Mouse (Mus musculus) brown adipose tissue, adult 24 weeks (tissue): ENCODE data around the gene Nrde2. TPM values are rescaled to one million over a fixed set of nuclear protein-coding genes. Genes with fewer than 3 reads are reported as not detected.

ENCODE experiments used
- H3K27ac ChIP-seq: fragments of 200-500 bp; replicated peaks from 2 replicates; pipeline ENCODE4 v1.5.1; 2012; ENCODE audit warnings: low read depth, mild to moderate bottlenecking, low read length
- H3K4me1 ChIP-seq: fragments of 200-500 bp; 2 replicates; pipeline ENCODE4 v1.6.1; 2012; ENCODE audit warnings: low read length, mixed read lengths; ENCODE audit not compliant: control insufficient read depth, insufficient read depth, insufficient read length
- H3K4me3 ChIP-seq: fragments of 200-500 bp; 2 replicates; pipeline ENCODE4 v1.5.1; 2012; ENCODE audit warnings: low read depth, mild to moderate bottlenecking, low read length, moderate library complexity; ENCODE audit not compliant: insufficient read depth
- polyA plus RNA-seq: library from polyadenylated mRNA; stranded (reverse); fragments of >200 nt; gene quantifications from 2 replicates; pipeline ENCODE4 v1.2.4, GENCODE M21; 2012; ENCODE audit not compliant: missing spikeins, insufficient read depth, insufficient read length

The Nrde2 gene
- 3.0 and 3.7 TPM in 2 replicates for polyA plus RNA-seq

DNA sequence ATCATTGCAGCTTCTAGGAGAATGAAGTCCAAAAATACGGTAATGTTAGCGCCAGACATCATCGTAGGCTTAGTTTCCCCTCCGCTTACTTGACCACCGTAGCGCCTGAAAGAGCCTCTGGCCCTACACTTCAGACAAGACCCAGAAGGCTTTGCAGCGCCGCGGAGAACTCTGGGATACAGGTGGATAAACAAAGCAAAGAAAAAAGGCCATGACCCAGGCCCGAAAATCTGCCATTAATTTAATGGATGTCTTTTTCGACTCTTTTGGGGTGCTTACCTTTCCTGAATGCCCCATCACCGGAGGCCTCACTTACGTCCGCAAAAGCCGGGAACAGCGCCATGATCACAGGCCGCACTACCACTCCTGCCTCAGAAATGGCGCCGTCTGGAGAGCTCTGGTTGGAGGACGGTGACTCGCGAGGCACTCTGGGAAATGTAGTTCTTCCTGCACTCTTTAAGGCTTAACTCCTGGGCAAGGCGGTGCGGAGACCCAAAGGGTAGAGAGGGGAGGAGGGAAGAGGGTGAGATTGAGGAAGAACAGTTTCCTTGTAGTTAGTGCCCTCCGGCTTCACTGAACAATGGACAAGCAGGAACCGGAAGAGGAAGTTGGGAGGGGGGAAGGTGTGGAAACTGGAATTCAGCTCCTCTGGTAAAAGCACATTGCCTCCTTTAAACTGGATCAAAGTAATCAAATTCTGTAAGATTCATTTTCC is at the start of gene Nrde2:
Nrde2 (minus strand) TSS at position 393 of the 715 bp plus-strand sequence.
- H3K27ac ChIP-seq: peak within 1 kb of the TSS; percentile 86

DNA sequence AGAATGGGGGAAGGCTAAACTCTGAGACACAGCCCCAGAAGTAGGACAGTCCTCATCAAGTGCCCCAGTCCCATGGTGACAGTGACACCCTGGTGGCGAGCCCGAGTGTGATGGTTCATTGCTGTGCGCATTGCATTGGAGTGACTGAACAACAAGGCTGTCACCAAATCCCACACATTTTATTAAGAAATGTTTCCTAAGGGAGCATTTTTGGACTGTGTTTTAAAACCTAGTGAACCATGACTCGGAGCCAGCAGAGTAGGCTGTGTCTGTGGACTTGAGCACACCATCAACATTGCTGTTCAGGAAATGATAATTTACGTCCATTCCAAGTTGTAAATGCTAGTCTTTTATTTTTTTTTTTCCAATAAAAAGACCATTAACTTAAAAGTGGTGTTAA is 47.5 kb upstream of the Nrde2 start:
- H3K4me1 ChIP-seq: peaks cover 12% of the 10 kb centered on the region
- H3K4me3 ChIP-seq: no peak overlapping the region
- H3K27ac ChIP-seq: no peak overlapping the region

More for the DNA sequence above, at the start of gene Nrde2:
- peak within 1 kb of the TSS; percentile 83 for H3K4me3 ChIP-seq
- H3K4me1 ChIP-seq: peaks cover 3% of the 10 kb centered on the region

DNA sequence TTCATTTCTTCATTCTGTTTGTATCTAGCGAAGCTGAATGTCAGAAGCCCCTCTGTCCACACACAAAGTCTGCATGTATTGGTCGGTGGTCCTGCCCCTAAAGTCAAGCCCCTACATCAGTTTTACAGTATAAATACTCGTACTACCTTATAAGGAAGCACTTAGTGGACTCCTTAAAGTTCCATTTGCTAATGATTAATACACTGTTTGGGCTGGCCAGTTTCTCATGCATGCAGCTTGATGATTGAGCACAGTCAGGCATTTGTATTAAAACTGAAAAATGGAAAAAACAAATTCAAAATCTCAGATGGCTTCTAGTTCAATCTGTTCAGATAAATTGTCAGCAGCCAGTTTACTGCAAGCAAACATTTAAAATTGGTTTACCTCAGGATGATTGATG is 47.1 kb upstream of the Nrde2 start:
- no peak overlapping the region for H3K27ac ChIP-seq
- no peak overlapping the region for H3K4me3 ChIP-seq
- peaks cover 11% of the 10 kb centered on the region for H3K4me1 ChIP-seq

DNA sequence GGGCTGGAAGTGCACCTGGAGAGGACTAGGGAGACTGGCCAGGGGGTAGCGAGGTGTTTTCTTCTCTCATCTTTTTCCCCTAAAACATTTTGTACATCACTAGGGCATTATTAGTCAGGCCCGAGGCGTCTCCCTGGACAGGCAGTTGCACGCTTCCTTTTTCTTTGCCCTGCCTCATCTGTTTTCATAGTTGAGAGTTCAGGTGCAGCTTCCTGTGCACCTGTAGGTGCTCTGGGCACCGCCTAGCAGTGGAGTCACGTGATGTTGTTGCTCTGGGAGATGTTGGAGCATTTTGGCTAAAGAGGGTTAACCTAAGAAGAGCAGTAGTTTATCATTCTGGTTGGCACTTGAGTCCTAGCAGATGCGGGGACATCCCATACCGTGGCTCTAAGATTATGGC is 45.7 kb upstream of the Nrde2 start:
- H3K4me1 ChIP-seq: peaks cover 3% of the 10 kb centered on the region

DNA sequence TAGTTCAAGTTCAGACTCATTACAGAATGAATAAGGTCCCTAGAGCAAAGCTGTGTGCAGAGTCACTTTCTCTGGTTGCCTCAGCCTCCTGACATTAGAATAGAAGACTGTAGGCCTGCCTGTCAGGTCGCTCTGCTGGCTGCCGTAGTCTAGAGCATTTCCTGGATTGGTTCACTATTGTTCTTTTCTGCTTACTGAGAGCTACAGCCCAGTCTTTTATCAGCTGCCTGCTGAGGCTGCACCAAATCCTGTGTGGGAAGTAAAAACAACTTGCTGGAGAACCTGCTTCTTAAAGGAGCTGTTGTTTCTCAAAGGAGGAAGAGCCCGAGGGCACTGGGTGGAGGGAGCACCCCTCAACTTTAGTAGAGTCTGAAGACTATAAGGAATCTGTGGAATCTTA is 44.3 kb upstream of the Nrde2 start:
- Histone ChIP-seq H3K4me1 (peaks cover 3% of the 10 kb centered on the region; the same call in 1 of the 2 replicates), H3K4me3 (no peak overlapping the region), H3K27ac (no peak overlapping the region; the same call in 1 of the 2 replicates)

More for the DNA sequence above, 45.7 kb upstream of the Nrde2 start:
- no peak overlapping the region for H3K27ac ChIP-seq
- H3K4me3 ChIP-seq: no peak overlapping the region

DNA sequence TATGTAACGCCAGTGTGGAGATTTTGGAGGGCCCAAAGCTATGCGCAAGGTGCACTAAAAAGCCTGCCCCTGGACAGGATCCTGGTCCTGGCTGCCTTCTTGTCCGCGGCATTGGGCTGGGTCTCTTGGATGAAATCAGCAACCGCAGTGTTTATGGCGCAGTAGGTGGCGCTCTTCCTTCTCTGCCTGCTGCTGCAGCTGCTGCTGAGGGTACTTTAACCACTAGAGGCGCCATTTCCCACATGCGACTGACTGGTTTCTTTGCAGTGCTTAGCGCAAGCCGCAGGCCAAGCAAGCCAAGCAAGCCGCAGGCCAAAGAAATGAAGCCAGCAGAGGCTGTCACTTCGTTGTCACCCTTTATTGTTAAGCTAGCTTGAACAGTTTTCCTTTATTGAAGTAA is 42.4 kb upstream of the Nrde2 start:
- Histone ChIP-seq H3K4me3 (peak overlapping the region; percentile 56), H3K27ac (no peak overlapping the region), H3K4me1 (peaks cover 3% of the 10 kb centered on the region; the same call in 1 of the 2 replicates)

DNA sequence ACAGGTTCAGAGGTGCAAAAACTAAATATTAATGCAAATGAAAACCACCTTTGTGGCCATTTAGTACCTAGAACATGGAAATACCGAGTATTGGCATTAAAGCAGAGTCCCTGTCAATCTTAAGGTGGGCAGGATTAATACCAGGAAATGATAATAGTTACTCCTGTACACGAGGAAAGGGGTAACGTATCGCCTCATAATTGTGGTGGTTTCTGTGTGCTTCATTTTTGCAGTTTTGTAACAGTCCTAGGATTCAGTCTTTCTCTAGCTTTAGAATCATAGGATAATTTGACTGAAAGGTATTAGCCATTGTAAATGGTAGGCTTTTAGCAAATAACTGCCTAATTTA is 41.9 kb upstream of the Nrde2 start:
- Histone ChIP-seq H3K27ac (no peak overlapping the region; the same call in 1 of the 2 replicates), H3K4me3 (peak overlapping the region; percentile 94), H3K4me1 (peaks cover 3% of the 10 kb centered on the region; the same call in 1 of the 2 replicates)

DNA sequence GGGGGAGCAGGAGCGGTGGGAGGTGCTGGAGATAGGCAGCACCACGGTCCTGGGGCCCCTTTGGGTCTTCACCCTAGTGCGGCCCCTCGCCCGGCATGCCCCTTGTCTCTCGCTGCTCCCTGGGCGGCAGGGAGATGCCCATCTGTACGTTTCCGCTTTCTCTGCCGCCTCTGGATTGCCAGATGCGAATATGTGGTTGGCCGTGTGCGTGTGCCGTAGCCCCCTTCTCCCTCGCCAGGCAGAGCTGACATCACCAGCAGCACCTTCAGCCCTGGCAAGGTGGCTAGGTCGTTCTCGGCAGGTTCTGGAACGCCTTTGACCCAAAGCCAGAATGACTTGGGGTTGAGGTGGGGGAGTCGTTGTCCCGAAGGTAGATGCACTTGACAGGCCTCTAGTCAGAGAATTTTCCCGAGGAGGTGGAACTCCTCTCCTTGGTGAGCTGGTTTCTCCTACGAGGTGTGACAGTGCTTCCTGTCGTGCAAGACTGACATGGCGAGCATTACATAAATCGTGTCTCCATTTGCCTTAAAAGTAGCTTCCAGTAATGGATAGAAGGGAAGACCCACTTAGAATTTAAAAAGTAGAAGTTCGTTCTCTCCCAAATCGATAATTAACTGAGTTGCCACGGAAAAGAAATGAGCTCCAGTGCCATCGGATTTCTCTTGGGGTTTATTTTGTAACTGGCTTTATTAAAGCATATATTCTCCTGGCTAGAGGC is 41.4 kb upstream of the Nrde2 start:
- Histone ChIP-seq H3K4me1 (peaks cover 3% of the 10 kb centered on the region; the same call in 1 of the 2 replicates), H3K27ac (peak overlapping the region; percentile 68), H3K4me3 (peak overlapping the region; percentile 94)

DNA sequence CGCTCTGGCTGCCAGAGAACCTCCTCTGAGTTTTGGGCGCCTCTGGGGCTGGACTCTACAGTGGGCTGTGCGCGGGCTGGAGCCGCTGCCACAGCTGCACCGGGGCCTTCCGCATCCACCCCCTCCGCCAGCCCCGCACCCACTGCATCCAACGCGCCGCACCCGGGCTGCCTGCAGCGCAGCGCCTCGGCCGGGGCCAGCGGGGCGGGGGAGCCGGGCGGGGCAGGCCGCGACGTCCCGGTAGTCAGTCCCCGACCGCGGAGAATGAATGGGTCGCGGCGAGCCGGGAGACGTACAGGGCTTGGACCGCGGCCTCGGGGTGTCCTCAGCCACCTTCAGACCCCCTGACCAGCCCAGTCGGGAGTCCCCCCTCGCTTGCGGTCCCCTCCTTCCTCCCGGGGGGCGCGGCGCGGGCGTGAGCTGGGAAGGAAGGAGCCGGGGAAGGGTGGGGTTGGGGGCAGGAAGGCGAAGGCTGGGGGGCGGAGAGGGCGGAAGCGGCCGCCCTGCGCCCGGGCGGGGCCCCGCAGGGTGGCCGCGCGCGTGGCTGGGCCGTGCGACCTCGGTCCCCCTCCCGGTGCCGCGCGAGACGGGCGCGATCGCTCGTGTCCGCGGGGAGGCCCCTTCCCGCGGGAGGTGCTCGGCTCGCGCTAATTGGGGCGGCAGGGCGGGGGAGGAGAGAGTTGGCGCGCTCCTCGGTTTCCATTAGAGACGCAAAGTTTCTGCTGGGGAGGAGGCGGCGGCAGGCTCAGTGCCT is 40.6 kb upstream of the Nrde2 start:
- H3K27ac ChIP-seq: peak overlapping the region; percentile 89
- peaks cover 3% of the 10 kb centered on the region; the same call in 1 of the 2 replicates for H3K4me1 ChIP-seq
- peak overlapping the region; percentile 94 for H3K4me3 ChIP-seq

DNA sequence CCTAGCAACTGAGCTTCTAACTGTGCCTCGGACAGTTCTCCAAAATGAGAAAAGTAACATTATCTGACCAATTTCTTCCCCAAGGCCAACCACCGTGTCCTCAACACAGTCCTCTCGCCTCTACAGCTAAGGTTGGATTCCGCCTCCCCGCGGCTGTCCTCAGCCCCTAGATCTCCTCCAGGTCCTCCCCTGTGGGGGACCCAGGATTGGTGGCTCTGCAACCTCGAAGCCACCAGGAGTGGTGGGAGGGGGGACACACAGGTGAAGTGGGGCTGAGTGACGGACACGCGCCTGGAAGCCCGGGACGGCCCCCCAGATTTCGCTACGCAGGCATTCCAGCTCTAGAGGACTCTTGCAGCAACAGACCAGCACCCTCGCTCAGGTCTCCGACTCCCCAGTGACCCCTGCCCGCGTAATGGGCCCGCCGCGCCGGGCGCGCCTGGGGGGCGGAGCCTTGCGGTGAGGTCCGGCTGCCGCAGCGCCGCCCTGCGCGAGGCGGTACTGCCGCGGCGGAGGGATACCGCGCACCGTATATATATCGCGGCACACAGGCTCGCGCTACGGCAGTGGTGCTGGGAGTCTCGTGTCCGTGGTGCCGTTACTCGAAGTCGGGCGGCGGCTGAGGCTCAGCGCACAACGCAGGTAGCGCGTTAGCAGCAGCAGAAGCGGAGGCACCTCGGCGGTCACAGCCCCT is 39.7 kb upstream of the Nrde2 start, which contains the start of gene Calm1:
Calm1 (plus strand) TSS at position 469 of the 694 bp plus-strand sequence.
- peak within 1 kb of the TSS; percentile 89 for H3K27ac ChIP-seq
- peak within 1 kb of the TSS; percentile 94 for H3K4me3 ChIP-seq
- 0 out of 2 replicates have a peak, but pooled peaks cover 3% of the 10 kb centered on the region for H3K4me1 ChIP-seq

DNA sequence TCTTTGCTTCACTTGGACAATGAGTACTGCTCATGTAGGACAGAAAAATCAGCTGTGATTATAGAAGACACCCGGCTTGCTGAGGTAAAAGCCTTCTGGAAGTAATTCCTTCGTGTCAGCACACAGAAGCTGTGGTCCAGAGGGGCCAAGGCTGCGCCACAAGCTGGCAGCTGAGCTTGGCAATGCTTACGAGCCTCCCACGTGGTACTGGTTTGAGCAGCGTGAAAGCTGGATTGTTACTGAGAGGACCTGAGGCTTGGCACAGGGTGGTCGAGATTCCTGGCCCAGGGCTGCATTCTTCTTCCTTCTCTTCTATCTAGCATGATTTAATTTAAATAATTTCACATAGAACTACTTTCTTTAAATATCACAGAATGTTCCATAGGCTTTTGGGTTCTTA is 37.3 kb upstream of the Nrde2 start:
- H3K27ac ChIP-seq: no peak overlapping the region
- no peak overlapping the region for H3K4me3 ChIP-seq
- no peaks in the 10 kb centered on the region for H3K4me1 ChIP-seq

DNA sequence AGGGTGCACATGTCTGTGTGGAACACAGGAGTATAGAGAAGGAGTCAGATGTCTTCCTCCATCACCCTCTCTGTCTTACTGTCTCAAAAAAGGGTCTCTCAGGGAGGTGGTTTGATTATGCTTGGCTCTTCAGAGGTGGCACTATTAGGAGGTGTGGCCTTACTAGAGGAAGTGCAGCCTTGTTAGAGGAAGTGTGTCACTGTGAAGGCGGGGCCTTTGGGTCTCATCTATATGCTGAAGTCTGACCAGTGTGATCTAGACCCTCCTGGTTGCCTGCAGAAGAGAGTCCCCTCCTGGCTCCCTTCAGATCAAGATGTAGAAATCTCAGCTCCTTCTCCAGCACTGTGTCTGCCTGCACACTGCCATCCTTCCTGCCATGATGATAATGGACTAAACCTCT is 34.7 kb upstream of the Nrde2 start:
- Histone ChIP-seq H3K27ac (no peak overlapping the region), H3K4me1 (no peaks in the 10 kb centered on the region), H3K4me3 (no peak overlapping the region)

DNA sequence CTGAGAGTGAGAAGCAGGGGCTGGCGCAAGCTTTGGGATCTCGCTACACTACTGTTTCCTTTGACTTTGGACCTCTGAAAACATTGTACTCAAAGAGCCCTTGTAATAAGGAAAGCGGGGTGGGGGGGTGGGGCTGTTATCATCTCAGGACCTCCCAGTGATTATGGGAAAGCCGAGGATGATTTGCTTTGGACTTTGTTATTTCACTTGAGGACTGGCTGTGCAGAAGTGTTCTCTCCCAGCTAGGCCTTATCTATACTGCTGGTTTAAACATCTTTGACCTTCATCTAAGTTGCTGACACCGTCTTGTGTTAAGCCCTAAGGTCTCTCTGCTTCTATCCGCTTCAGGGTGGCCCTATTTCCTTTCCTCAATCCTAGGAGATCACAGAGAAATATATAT is 31.3 kb upstream of the Nrde2 start:
- Histone ChIP-seq H3K4me3 (no peak overlapping the region), H3K4me1 (no peaks in the 10 kb centered on the region; the same call in 1 of the 2 replicates), H3K27ac (no peak overlapping the region)

DNA sequence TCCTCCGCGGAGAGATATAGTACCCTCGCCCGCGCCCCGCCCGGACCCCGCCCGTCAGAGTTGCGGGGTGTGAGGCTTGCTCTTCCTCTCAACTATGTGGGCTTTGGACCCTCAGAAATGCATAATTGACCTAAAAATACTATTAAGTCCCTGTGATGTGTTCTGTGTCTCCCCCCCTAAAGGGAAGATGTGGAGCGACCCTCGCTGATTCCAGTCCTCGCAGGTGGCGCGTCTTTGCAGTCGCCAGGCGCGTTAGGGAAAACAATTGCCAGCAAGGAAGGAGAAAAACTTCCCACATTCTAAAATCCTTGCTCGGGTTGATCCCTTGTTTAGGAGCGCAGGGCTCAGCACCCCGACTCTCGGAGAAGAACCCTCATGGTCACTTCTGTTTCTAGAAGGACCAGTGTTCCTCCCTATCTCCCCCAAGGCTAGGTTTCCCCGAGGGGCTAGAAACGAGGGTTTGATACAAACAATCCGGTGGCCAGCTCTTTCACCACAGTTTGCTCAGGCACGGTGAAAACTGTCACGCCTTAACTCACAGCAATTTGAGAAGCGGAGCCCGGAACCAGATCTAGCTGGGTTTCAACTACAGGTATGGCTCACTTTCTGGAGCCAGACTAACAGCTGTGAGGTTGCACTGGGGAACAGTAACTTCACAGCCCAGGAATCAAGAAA is 28.4 kb upstream of the Nrde2 start:
- Histone ChIP-seq H3K4me3 (peak overlapping the region; percentile 67), H3K4me1 (no peaks in the 10 kb centered on the region; the same call in 1 of the 2 replicates), H3K27ac (peak overlapping the region; percentile 71)
